Mouse (Mus musculus) ovary, postnatal 10 days (tissue): ENCODE data around the gene Rgs21.

Experiments used
- DNase-seq: peaks from one replicate; pipeline ENCODE4 v3.0.0; 2022; ENCODE audit warnings: low spot score

Gene Rgs21

DNA sequence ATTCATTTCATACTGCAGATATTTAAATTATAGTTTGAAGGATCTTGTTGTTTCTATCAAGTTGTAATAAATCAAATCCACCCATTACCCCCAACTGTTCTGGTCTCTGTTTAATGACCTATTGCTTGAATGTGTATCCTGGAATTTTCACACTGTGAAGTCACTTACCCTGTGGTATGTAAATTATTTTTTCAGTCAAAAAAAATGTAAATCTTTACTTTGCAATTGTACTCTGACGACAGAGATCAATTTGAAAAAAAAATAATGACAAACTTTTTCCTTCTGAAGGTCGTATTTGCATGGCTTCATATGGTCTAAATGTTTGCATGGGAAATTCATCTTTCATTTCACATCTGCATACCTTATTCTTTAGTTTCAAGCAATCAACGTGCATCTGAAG lies at the start of gene Rgs21:
Gene Rgs21 (minus strand): TSS at position 101 of the 400 bp plus-strand sequence.
- DNase-seq: no peak

DNA sequence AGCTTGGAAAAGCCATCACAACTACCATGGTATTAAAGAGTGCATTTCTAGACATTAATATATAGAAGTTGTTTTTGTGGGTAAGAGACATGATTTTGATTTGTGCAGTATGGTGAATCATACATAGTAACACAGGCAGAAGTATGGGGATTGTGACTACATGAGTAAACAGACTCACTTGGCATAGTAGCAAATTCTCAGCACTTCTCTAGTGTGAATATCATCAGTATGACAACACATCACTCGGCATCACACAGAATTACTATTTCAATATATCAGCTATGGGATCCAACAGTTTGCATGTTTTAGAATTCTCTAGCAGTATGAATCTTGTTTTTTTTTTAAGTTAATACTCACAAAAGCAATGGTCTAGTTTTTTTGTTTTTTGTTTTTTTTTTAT lies 36.6 kb upstream of the Rgs21 start:
- no peak for DNase-seq

DNA sequence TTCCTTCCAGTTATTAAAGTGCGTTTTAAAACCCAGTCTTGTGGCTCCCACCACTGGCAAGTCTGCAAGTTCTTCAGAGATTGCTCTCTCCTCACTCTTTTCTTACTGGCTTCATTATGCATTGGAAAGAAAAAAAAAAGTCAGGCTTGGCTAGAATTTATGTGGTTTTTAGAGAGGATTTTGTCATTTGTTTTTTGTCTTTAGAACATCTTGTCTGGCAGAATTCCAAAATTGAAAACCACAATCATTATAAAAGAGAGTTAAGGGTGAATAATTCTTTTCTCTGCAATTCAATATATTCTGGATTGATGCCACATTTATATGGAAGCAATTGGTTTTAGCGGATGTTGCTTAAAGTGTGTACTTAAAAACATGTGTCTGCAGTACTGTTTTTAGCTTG lies 35.5 kb upstream of the Rgs21 start:
- DNase-seq: no peak

DNA sequence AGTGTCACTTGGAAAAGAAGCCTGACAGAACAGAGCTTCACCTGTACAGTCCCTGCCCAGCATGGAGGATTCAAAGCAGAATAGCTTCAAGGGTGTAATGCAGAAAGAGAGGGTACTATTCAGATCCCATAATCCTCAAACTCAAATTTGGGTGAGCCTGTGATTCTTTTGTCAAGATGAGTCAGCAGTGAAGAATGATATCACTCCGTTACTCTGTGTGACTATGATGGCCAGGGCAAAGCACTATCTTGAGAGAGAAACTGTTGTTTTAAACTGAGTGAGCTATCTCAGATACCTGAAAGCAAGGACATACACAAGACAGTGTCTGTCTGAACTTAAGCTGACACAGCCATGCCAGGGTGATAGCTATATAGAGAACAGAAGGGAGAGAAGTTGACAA lies 11.9 kb upstream of the Rgs21 start:
- no peak for DNase-seq

DNA sequence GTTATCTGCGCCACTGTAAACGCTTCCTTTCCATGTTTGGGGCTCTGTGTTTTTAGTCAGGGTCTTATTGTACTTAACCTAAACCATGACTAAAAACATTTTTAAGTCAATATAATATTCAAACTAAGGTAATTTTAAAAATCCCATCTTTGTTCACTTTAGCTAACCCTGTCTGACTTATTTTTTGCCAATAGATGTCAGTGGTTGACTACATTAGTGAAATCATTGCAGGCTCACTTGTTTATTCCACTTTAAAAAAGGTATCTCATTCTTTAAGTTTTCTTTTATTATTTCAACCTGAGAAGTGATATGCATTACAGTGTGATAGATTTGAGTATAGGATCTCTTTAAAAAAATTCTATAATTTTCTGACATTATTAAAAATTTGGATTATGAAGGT lies 5.5 kb upstream of the Rgs21 start:
- no peak for DNase-seq

DNA sequence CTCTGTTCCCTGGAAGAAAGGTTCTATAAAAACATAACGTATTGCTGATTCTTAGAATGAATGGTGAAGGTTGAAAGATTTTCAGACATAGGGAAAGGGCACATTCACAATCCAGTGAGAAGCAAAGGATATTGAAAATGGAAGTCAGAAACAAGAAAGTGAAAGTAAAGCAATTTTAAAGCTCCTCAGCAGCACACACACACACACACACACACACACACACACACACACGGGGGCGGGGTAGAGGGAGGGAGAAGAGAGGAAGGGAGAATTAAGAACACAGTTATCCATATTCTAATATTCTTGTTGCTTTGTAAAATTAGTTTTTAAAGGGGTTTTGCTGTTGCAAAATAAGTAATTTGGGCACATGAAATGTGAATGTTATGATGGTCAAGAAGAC lies 2.4 kb upstream of the Rgs21 start:
- DNase-seq: no peak

DNA sequence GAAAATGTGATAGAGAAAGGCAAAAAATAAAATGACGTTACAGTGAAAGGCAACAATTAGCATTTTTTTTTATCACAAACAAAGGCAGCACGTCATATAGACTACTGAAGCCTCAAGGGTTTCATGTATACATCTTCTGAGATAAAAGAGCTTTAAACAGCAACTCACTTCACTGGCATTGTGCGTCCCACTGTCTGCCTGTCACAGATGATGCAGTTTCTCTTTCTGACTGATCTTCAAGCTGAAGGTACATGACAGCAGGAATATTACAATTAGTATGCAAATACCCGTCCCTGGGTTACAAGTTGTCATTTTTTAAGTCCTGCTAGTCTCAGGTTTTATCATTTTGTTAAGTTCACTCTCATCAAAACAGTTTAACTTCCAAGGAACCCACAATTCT lies 22.3 kb downstream of the Rgs21 start:
- DNase-seq: no peak

DNA sequence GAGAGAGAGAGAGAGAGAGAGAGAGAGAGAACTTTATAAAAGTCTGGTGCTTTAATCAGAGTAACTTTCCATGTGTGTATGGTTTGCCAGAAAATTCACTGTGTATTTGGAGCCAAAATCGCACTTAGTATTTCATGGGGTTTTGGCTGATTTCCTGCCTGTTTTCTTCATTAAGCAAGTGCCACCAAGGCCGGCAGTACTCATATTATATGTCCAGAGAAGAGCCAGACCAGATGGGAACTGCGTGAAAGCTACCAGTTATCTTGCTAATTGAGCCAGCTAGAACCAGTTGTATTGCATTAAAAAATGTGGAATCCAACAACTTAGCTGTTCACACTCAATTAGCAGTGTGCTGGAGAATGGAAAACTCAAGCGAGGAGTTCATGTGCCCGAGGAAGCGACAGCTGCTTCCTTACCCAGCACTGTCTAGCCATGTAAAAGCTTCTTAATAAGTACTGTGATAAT lies 22.9 kb downstream of the Rgs21 start:
- DNase-seq: no peak

DNA sequence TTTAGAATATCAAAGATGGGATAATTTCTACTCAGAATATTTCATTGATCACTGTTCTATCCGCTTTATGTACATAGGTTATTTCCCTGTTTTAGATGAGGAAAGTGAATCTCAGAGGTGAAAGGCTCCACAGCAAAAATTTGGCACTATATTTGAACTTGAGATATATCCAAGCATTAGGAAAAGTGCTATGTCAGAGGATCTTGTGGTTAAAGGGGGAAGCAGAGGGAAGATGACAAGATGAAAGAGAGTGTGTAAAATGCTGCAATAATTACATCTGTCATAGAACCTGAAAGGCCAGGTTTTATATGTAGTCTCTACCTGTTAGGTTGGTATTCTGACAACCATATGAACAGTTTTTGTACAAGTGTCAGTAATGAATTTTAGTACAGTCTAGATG lies 35.7 kb downstream of the Rgs21 start:
- no peak for DNase-seq

DNA sequence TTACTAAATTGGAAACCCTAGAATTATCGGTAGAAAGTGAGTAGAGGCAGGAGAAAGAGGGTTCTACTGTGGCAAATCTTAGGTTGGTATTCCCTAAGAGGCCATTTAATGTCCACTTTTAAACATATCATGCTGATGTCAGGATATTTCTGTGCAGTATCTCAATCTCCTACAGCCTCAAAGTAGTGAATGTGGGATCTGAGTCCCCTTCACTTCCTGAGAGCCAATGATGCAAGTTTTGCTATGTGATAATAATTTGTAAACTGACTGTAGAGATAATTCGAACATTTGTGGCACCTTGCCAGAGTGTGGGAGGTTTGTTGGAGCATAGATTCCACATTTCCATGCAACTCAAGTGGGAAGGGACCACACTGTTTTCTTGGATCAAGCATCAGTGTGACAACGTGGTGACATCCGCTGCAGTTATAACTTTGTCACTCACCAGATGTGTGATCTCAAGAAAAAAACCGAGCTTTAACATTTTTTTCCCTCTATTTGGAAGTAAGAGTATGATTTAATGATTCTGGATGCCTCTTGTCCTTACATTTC lies 49.5 kb downstream of the Rgs21 start:
- DNase-seq: no peak

DNA sequence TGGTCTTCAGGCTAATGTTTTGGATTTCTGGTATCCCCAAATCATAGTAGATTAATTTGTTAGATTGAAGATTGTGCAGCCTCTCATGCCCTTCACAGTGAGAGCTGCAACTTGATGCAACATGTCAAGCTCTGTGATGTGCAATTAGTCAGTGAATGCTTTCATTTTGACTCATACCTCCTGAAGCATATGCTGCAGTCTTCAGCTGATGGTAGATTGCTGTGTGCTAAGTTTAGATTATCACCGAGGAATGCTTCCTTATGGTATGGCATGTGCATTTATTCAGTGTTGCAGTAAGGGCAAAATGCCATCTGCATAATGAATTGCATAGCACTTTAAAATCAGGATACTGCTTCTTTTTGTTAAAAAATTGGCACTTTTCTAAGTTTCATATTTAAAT lies 65.2 kb downstream of the Rgs21 start:
- no peak for DNase-seq

DNA sequence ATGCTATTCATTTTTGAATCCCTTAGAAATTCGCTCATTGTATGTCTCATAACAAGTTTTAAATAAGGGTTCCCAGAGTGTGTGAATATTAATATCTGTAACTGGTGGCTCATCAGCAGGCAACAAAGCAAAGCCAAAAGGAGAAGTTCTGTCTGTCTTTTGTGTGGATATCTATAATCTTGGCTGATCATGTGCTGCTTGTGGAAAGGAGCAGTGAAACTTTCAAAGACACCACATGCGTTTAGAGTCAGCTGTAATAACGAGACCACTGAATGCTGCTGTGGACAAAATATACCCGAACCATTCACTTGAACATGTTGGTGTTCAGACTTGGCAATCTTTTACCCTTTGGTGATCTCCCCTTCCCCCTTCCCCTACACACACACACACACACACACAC lies 67.0 kb downstream of the Rgs21 start:
- DNase-seq: no peak

DNA sequence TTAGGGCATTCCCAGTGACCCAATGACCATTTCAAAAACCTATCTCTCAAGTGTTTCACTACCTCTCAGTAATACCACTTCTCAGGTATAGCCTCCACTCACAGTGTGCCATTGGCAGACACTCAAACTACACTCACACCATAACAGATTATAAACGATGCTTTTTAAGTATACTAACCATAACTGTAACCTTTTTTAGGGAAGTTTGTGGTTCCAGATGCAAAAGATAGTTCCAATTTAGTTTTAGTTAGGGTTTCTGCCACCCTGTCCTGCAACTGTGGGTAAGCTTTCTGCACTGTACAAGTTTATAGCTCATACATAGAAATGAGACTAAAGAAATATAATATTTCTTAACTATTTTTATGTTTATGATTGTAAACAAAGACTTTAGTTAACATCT lies 67.7 kb downstream of the Rgs21 start:
- no peak for DNase-seq

DNA sequence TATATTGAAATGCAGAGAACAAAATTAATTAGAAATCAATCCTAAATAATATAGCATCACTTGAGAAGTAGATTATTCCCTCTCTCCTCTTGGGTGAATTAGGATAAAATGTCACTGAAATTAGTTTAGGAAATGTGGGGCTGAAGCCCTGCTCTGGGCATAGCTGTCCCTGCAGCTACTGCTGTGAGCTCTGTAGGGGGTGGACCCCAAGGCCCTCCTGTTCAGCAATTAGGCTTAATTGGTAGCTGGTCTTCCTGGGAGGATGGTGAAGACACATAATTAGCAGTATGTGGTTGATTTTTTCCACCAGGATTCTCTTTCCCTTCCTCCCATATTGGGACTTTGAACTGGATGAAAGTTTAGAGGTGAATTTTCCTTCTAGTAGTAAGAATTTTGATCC lies 68.7 kb downstream of the Rgs21 start:
- DNase-seq: no peak

DNA sequence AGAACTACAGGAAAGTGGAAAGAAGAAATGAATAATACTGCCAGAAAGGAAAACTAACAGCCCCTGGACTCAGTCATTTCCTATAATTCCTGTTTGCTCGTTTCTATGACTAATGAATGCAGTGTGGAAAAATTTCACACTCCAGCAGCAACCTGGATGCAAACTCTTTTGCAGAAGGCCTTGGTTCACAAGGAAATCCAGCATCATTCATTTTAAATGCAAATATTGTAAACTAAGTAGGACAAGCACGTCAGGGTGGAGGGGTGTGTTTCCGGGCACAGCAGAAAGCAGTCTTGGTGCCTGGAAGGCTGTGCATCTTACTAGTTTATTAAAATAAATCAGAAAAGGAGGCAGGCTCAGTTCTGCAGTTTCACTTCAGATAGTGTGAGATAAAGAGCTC lies 69.4 kb downstream of the Rgs21 start:
- DNase-seq: no peak

DNA sequence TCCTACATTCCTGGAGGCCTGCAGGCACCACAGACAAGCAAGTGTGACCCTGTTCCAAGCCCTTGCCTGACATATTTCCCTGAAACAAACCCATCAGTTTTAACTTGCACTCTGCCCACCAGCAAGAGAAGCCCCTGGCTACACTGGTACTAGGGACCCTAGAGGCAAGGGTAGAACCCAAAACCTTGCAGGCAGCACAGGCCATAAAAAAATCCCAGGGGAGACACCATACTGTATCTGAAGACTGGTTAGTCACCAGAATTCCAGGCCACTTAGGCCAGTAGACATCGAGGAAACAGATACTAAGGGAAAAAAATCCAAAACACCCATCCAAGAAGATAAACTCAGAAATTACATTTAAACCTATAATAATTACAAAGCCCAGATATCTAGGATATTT lies 74.1 kb downstream of the Rgs21 start:
- no peak for DNase-seq

DNA sequence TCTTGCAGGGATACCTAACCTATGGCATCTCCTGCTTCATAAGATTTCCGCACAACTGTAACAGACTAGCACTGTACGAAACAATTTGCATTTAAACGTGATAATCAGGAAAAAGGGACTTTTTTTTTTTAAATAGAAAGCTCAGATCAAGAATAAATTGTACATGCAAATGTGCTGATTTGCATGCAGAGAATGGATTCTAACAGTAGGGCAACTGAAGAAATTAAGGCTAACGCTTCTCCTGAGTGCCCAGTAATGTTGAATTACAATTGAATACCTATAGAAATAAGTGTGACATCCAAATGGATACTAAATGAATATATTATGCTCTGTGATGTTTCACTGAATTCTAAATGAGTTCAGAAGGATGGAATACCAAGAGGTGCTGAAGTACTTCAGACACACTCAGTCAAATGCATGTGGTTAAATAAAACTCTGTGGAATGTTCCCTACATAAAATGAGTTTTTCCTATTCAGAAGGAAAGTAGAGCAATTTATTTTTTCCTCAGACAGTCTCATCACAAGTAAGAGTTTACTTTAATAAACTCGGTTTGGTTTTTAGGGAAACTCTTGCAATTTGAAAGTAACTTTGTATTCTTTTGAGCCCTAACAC lies 79.1 kb downstream of the Rgs21 start:
- DNase-seq: no peak
